Mouse (Mus musculus) retina, postnatal 1 day (tissue): ENCODE measurements around the gene Cd19.
A peak's percentile ranks its signal among the peaks of the same experiment; 100 is the strongest.
"Not testable (repeated sequence)": the region's sequence is repeated elsewhere in the genome, so short reads cannot be mapped to it uniquely, and the experiment has no call there.

Source experiments
- DNase-seq: peaks from one replicate; pipeline ENCODE4 v3.0.0-alpha.2; 2012

Cd19 gene

DNA sequence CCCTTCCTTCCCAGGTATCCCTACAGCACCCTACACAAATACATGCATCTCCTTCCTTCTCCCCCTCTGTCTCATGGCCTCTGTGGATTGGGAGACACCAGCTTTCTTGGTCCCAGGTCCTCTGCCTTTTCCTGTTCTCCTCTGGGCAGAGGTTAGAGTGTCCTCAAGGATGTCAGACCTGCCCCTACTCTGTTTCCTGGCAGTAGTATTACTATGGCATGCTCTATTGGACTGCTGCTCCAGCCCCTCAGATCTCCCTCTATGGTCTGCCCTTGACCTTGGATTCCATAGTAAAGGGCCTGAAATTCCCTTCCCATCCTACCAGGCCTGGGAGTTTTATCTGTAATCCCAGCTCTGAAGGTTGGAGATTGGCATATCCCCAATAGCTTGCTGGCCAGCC lies 15.5 kb upstream of the Cd19 start:
- DNase-seq = no peak

DNA sequence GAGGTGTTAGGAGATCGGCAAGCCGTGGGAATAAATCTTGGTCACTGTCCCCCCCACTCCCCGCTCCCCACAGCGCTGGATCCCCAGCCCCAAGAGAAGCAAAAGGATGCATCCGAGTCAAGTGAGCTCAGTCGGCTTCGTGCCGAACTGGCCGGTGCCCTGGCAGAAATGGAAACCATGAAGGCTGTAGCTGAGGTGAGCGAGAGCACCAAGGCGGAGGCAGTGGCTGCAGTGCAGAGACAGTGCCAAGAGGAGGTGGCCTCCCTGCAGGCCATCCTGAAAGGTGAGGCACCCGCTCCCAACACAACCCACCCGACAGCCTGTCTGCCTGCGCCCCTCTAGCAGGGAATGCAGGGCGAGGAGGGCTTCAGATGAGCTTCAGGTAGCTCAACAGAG lies 14.8 kb upstream of the Cd19 start:
- no peak for DNase-seq

DNA sequence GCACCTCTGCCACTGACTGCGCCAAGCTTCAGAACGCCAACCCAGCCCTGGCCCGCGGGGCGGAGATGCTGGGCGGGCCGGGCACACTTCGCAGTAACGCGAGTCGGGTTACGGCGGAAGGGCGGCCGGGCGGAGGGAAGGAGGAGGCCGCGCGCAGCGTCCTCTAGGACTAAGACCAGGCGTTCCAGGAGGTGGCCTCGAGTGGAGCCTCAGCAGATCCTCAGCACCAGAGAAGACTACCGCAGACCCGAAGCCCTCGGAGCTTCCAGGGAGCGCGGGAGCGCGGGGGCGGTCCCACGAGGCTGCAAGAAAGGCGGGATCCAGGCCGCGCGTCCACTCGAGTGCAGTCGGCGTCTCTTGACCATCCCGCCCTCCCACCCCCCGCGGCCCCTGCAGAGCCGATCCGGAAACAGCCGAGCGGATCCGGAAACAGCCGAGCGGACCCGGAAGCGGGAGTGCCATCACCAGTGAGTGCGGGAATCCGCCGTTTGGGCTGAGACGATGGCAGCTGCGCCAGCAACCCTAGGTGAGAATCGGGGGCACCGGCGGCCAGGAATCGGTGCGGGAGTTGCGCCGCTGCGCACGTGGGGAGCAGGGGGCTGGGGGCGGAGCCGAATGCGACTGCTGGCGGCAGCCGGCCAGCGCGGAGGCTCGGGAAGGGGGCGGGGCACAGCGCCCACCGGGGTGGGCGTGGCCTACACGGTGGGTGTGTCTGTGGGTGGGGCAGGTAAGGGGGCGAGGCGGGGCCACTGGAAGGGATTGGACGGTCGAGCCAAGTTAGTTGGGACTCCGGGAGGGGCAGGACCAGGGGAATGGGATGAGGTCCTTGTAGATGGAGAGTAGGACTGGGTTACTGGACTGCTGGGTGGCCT lies 14.2 kb upstream of the Cd19 start, which contains the start of gene Rabep2:
Gene Rabep2, plus strand, starts transcription at position 129 of the 872 bp plus-strand sequence.
- peak; percentile 95 for DNase-seq

DNA sequence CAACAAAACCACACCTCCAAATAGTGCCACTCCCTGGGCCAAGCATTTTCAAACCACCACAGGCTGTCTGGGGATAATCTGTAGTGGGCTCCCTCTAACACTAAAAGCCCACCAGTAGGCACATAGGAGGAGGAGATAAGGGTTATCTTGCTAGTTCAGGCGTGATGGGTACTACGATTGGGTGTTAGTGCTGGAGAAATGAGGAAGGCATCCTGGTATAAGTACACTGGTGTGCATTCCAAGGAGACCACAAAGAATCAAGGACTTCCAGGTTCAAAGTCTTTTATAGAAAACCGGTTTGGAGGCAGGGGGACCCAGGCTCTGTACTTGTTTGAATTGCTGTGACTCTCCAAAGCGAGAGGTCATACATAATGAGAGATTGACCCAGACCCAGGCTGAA lies 13.5 kb upstream of the Cd19 start:
- no peak for DNase-seq

DNA sequence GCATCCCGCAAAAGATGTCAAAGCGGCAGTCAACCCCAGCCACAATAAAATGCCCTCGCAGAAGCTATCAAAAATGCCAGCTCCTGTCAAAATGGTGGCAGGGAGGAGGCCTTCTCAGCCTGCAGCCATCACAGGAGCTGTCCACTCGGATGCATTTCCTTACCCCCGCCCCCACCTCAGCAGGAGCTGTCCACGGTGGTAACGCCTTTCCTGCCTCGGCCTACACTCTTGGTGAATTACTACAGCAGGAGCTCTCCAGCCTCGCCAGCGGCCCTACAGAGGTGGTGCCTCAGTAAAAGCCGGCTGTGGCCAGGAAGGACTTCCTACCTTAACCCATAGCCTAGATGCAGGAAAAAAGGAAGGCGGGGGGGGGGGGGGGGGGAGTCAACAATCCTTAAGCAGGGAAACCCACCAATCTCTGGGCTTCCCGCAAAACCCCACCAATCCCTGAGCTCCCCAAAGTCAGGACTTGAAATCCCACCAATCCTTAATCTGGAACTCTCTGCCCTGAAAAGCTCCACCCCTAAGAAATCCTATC lies 12.7 kb upstream of the Cd19 start:
- DNase-seq = peak; percentile 59

DNA sequence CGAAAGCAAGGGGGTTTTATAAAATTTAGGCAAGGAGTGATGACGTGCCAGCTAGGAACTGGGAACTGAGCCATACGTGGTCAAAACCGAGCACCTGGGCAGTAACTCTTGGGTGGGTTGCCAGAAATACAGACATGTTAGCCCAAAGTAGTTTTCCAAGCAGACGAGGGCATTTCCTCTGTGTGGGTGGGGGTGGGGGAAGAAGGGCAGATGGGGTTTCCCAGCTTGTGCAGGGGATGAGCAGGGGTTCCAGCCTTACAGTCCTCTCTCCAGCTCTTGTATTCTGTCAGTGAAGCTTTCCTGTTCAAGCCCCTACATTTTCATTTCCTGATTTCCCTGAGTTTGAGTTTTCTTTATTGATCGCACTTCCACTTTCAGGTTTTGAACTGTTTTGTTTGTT lies 9.5 kb upstream of the Cd19 start:
- DNase-seq = no peak

DNA sequence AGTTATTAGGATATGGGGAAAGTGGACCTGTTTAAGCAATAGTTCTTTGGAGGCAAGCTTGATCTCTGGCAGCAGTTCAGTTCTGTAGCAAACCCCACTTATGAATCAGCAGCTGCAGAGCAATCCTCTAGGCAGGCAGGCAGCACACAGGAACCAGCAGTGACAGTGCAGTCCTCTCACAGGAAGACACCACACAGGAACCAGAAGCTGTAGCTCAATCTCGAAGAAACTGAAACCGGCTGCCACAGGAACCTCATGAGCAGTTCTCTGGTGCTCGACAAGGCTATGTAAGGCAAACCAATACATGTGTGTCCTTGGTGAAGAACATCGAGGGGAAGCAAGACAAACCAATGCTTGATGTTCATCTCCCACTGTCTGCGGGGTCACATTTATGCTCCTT lies 7.1 kb upstream of the Cd19 start:
- DNase-seq = no peak

DNA sequence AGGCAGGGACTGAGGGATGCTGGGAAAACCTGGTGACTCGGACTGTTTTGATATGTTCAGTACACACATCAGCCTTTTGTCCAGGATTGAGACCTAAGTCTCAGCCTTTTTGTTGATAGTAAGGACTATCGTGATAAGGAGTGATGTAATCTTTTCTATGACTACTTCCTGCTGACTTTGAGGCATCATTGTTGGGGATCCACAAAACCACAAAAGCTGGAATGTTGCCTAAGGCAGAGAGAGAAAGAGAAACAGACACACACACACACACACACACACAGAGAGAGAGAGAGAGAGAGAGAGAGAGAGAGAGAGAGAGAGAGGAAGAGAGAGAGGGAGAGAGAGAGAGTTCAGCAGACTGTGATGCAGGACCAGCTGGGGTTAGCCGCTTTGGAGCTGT lies 3.8 kb upstream of the Cd19 start:
- DNase-seq = no peak

DNA sequence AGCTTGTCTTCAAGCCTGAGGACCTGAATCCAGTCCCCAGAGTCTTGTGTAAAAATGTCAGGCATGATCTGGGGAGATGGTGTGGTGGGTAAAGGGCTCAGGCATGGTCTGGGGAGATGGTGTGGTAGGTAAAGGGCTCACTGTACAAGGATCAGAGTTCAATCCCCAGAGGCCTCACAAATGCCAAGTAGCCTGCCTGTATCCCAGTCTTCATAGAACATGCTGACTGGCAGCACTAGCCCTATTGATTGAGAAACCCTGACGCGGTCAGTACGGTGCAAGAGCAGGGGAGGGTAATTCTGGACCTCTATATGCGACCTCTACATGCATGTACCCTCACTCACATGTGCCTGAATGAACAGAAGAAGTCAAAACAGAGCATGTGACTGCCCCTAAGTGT lies 2.9 kb upstream of the Cd19 start:
- no peak for DNase-seq

DNA sequence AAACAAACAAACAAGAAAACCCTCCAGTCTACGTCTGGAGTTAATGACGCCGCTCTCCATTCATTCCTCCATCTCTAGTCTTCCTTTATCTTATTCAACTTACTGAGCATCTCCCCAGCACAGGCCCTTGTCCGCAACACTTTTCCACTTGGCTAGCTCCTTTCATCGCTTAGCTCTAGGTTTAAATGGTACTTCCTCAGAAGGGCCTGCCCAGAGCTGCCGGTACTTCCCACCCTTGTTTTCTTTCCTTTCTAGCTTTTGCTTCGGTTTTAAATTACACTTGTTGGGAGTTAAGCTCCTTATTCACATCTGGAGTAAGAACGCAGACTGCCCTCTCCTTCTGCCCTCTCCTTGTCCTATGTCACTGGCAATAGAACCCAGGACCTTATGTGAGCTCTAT lies 2.4 kb upstream of the Cd19 start:
- peak; percentile 24 for DNase-seq

DNA sequence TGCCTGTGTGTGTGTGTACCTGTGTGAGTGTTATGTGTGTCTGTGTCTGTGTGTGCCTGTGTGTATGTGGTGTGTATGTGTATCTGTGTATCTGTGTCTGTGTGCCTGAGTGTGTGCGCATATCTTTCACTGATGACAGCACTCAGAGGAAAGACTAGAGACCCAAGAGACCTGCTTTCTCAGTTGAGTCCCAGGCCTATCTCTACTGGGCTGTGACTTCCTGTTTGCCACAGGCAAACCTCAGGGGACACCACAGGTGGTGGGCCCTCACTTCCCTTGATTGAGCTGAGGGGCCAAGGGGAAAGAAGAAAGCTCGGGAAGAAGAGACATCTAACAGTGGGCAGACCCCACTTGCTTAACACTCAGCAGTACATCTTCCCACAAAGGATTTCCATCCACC lies 1.9 kb upstream of the Cd19 start:
- DNase-seq = no peak

DNA sequence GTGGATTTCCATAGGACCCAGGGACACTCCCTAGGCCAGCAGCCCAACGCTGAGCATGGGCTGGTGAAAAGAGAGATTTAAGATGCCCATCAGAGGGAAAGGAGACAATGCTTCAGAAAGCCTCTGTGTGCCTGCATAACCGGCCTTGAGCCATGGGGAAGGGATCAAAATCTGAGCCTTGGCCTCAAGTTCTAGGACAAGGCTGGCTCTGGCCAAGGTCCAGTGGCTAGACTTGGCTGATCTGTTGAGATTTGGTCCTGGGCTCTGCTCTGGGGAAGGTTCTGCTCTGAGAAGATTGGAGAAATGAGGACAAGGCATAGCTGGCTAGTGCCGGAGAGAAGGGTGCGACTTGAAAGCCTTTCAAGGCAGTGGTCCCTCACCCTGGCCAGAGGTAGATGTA lies 3.6 kb downstream of the Cd19 start:
- DNase-seq = no peak

DNA sequence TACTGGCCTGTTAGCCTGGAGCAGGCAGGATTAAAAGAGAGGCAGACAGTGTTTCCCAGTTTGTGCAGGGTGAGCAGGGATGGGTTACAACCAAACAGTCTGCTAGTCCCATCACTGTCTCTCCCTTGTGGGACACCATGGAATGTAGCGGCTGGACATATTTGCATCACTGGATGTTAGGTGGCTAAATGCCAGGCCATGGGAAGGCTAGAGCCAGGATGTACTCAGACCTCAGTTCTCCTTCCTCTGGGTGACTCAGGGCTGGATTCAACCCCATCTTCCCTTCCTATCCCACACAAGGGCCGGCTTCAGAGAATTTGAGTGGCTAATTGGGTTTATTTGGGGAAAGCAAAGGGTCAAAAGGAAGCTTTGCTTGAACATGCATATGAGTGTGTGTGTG lies 6.0 kb downstream of the Cd19 start:
- no peak for DNase-seq

DNA sequence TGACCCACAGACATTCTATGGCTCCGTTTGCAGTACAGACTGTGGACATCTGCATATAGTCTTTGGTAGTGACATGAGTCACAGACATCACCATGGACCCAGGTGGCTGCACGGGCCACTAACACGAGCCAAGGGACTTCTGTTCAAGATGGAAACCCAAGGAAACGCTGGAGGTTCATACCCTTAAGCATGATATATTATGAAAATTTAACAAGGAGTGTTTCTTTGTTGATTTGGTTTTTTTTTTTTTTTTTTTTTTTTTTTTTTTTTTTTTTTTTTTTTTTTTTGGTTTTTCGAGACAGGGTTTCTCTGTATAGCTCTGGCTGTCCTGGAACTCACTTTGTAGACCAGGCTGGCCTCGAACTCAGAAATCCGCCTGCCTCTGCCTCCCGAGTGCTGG lies 12.2 kb downstream of the Cd19 start:
- not testable (repeated sequence) for DNase-seq

DNA sequence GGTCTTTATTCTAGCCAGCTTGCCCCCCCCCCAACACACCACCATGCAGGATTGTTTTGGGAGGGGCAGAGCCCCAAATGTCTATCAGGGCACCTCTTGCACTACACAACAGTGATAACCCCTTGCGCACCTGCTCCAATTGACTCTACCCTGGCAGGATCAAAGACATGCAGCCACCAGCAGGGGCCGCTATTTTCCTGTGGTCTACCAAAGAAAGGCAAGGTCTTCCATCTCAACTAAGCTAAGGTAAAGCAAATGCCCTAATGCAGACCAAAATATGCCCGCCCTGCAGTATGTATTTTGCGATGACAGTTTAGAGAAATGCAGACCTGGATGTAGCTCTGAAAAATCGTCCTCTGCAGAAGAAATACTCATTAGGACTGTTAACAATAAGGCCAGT lies 15.1 kb downstream of the Cd19 start:
- peak; percentile 87 for DNase-seq

DNA sequence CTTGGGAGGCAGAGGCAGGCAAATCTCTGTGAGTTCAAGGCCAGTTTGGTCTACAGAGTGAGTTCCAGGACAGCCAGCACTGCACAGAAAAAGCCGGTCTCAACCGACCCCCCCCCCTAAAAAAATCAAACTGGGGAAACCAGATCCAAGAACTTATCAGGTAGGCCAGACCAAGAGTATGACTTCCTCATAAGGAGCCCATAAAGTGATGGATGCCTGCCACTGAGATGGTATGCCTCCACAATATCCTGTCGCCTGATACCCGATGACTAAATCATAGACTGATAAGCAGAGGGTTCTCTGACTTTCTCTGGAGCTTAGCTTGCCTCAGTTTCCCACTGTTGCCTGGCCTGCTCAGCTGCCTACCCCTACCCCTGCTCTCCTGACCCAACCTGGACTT lies 16.9 kb downstream of the Cd19 start:
- no peak for DNase-seq

DNA sequence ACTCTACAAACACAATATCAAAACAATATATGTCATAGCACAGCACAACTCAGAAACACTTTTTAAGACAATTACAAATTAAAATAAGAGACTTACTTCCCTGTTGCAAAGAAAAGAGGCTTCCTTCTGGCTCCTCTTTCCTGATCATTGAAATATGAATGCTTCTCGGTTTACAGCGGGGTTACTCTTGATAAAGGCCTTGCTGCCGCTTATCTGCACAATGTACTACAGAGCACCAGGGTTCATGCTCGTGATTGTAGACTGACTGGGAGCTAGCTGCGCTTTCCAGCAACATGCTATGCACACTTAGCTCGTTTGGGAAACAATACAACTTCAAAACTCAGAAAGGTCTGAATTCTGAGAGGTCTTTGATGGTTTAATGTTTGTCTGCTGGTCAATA lies 17.5 kb downstream of the Cd19 start:
- no peak for DNase-seq

DNA sequence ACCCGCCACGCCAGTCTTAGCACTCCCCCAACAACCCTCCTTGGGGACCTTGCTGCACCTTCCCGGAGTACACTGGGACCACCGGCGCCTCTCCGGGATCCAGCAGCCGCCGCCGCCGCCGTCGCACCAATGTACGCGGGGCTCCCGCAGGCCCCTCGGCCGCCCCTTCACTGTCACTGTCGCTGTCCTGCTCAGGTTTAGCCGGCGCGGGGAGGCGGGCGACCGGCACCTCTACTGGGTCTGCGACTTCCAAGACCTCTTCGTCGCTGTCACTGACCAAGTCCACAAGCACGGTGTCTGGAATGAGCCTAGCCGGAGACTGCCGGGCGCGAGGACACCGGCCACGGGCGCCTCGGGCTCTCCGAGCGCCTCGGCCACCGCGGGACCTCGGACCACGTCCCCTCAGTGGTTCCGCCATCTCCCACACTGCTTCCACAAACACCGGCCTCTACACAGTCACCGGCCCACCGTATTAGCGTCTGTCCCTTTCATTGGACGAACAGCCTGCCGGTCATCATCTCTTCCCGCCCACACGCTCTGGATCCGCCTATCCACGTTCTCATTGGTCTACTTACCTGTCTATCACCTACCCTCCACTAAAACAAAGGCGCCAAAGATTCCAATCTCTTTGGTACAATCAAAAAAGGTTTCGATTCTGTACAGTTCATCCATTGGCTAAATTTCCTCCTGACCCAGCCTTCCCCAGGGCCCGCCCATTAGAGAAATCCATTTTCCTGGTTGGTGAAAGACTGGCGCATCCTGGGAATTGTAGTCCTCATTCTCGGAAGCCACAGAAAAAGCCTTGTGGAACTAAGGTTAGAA lies 18.2 kb downstream of the Cd19 start, which contains the start of gene Nfatc2ip:
Gene Nfatc2ip, minus strand, starts transcription at position 440 of the 822 bp plus-strand sequence.
- DNase-seq = peak; percentile 99

DNA sequence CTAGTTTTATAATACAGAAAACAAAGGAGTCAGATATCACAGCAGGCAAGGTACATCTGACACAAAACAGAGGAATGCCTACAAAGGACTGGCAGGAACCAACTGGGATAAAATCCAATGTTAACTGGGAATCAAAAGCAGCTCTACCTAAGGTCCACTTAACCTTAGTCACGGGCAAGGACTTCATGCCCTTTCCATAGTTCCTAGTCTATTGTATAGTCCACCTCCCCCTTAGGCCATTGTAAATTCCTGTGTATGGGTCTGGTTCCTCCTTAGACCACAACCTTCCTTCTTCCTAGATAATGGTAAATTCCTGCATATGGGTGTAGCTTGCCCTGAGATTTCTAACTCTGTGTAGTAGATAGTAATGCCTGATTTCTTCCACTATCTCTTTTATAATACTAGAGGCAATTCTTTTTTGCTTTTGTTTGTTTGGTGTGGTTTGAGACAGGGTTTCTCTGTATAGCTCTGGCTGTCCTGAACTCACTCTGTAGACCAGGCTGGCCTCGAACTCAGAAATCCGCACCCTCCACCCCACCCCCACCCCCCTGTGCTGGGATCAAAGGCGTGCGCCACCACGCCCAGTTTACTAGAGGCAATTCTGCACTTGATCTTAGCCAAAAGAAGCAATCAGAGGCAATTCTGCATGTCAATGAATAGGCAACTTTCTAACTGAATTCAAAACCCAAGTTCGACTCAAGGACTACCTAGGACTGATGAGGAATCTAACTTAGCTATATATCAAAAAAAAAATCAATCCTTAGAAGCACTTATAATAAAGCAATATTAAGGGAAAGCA lies 22.4 kb downstream of the Cd19 start:
- not testable (repeated sequence) for DNase-seq

DNA sequence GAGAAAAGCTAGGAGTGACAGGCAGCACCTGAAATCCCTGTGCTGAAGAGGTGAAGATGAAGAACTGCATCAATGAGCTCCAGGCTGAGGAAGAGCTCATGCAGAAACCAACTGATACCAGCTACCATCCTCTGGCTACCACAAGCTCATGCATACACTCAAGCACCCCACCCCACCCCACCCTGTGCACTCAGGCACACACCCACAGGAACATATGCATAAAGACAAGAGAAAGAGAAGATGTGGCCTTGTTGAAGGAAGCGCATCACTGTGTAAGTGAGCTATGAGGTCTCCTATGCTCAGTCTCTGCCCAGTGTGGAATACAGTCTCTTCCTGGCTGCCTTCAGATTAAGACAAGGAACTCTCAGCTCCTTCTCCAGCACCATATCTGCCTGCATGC lies 26.5 kb downstream of the Cd19 start:
- no peak for DNase-seq

DNA sequence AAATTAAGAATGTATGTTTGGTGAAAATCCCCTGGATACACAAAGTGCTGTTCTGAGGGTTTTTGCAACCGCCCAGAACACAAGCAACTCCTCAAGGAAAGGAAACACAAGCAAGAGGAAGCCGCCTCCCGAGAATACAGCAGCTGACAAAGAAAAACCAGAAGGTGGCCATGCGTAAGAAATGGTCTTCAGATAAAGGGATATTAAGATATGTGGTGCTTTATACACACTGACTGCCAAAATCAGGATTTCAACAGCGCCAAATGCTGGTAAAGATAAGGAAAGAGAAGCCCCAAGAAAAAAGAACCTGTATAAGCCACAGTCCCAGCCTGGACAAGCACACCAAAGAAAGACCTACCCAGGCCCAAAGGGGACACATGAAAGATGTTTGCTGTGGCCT lies 31.1 kb downstream of the Cd19 start:
- no peak for DNase-seq

DNA sequence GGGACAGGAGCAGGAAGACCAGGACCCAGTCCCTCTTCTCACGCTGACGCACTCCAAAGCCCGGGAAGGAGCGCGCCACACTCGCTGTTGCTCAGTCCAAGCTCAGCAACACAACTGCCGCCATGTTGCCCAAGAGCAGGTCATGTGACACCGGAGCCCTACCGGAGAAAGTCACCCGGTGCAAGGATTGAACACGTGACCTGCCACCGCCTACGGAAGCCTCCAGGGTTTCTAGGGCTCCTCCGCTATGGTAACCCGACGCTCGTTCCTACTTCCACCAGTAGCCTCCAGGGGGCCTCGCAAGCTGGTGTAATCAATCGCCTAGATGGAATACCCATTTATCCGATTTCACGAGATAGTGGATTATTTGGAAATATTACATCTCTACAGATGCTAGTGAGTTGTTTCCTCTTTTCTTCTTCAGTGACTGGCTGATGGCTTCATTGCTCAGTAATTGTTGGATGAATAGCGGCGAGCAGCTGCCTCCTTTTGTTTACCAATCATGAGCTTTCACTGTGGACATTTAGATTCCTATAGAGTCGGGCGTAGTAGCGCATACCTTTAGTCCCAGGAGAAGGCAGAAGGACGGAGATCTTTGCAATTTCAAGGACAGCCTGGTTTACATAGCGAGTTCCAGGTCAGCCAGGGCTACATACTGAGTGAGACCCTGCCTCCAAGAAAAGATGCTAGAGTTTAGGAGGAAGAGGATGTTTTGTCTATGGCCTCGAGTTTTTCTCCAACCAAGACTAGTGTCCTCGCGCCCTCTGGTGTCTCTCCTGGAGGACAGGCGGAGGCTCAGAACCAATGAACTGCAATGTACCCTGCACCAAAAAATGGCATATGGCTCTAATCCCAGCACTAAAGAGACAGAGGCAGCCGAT lies 37.2 kb downstream of the Cd19 start, which contains the start of gene Spns1:
Gene Spns1, minus strand, starts transcription at position 173 of the 881 bp plus-strand sequence.
- DNase-seq = peak; percentile 99
